Mouse (Mus musculus): Measurements from ENCODE around the gene Braf.

DNA sequence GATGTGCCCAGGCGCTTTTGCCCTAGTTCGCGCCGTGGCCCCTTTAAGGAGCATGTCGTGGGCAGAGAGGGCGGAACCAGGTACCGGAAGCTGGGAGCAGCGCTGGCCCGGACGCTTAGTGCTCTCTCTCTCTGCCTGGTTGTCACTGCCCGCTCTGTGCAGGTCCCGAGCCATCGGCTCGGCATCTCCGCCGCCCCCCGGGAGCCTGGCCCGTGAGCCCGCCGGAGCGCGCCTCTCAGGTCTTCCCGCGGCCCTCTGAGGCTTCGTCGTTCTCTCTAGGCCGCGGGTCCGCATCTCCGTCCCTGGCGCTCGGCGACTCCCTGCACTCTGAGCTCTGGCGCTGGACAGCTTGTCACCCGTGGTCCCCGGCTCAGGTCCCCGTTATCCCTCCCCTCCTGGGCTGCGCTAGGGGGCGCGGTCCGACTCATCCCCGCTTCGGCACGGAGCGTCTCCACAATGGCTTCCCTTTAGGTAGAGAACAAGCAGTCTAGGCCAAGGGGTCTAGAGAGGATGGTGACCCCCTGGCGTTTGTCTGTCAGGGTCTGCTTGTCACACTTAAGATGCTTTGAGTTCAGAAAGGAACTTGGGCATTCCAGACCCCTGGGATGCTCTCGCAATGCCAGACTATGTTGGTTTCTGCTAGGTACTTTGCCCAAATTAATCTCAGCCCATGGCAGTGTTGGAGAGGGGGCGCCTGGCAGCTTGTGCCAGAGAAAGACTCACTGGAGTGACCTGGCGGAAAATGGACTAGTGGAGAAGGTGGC lies 151.3 kb downstream of the Braf start, which contains the start of gene Adck2:
- TF ChIP-seq EP300 (IDR thresholded peaks at IDR 0.05; ENCODE audit: insufficient read depth, low read depth, low read length), result 0 out of 2 replicates have a peak, but pooled peaks have one; percentile 35
- TF ChIP-seq POLR2A (IDR thresholded peaks at IDR 0.05; ENCODE audit: insufficient read depth, low read depth, low read length), result peak; percentile 82

Measured in heart, adult 2 months (tissue).